Mouse (Mus musculus) forebrain, embryonic 14.5 days (tissue): Measurements from ENCODE around the gene Etnk1. TPM values are rescaled to one million over a fixed set of nuclear protein-coding genes. Genes with fewer than 3 reads are reported as not detected.

Source experiments
- ATAC-seq: fragments of 200-750 bp; cut with Nextera tagmentation; 2 replicates; pipeline ENCODE4 v1.8.0; 2017; ENCODE audit warnings: mild to moderate bottlenecking, moderate library complexity
- DNase-seq: peaks from one replicate; pipeline ENCODE4 v3.0.0-alpha.2; 2015; ENCODE audit warnings: low spot score
- H3K27ac ChIP-seq: fragments of 300-500 bp; sonication (generic); 2 replicates; pipeline ENCODE4 v1.5.1; 2014; ENCODE audit warnings: low read depth, mild to moderate bottlenecking, control low read depth, low read length, moderate library complexity
- H3K27me3 ChIP-seq: fragments of 300-500 bp; sonication (generic); replicated peaks from 2 replicates; pipeline ENCODE4 v1.6.1; 2014; ENCODE audit warnings: low read length, control low read depth, mixed read lengths; ENCODE audit not compliant: control insufficient read depth, insufficient read depth
- H3K36me3 ChIP-seq: fragments of 300-500 bp; sonication (generic); 2 replicates; pipeline ENCODE4 v1.6.1; 2014; ENCODE audit warnings: low read length, control low read depth; ENCODE audit not compliant: control insufficient read depth, insufficient read depth
- H3K4me1 ChIP-seq: fragments of 300-500 bp; sonication (generic); 2 replicates; pipeline ENCODE4 v1.6.1; 2014; ENCODE audit warnings: antibody characterized with exemption, low read length, control low read depth; ENCODE audit not compliant: control insufficient read depth, insufficient read depth
- H3K4me2 ChIP-seq: fragments of 300-500 bp; sonication (generic); 2 replicates; pipeline ENCODE4 v1.6.1; 2014; ENCODE audit warnings: mild to moderate bottlenecking, control low read depth, low read length
- H3K4me3 ChIP-seq: fragments of 300-500 bp; sonication (generic); 2 replicates; pipeline ENCODE4 v1.5.1; 2014; ENCODE audit warnings: low read depth, low read length, control low read depth
- H3K9ac ChIP-seq: fragments of 300-500 bp; sonication (generic); 2 replicates; pipeline ENCODE4 v1.6.1; 2014; ENCODE audit warnings: mild to moderate bottlenecking, low read length, control low read depth, moderate library complexity
- H3K9me3 ChIP-seq: fragments of 300-500 bp; sonication (generic); replicated peaks from 2 replicates; pipeline ENCODE4 v1.6.1; 2016; ENCODE audit warnings: low read length, control low read depth, mixed read lengths; ENCODE audit not compliant: control insufficient read depth
- WGBS: fragments of 180-500 bp; shearing (Covaris S2); extraction: QIAGEN DNeasy Blood & Tissue Kit; methylation state at CpG from one replicate; pipeline ENCODE4 v1.1.7; 2014; 5-methylcytosine and 5-hydroxymethylcytosine counted together
- polyA plus RNA-seq: library from polyadenylated mRNA; unstranded; fragments of >200 nt; fragmentation: Nextera tagmentation; extraction: Ambion mirVana; gene quantifications from 2 replicates; pipeline ENCODE4 v1.2.1, GENCODE M21; 2014

The Etnk1 gene
- polyA plus RNA-seq, 1 experiment from 2014 or later, result 23.5 TPM

DNA sequence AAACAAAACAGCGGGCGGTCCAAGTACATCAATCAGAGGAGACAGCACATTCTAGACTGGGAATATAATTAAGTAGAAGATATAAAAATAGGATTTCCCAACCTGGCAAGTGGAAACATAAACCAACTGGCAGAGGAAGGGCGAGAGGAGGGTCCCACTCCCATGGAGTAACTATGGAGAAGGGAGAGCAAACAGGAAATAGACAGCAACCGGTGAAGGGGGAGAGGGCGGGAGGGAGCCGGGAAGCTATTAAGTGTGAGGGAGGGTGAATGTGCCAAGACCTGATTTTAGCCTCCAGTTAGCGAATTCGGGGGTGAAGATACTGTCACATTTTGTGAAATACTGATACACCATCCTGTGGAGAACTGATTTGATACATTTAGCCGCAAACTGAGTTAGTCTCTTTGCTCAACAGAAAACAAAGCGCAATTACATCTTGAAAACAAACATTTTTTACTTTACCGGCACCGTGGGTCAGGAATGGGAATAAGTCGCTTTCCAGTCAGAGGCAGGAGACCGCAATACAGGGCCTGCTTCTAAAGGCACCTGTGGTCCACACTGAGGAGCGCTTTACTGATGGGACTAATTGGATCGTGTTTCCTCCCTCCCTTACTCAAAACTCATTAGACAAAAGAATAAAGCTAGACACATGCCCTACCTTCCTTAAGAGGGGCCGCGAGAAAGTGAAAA lies 93.0 kb downstream of the Etnk1 start:
- DNase-seq (peak; percentile 54), ATAC-seq (peak; percentile 54)
- peak overlapping the region; percentile 52 for H3K4me2 ChIP-seq
- H3K4me1 ChIP-seq, result peaks cover 24% of the 10 kb centered on the region
- no peaks in the 10 kb centered on the region for H3K36me3 ChIP-seq
- H3K27me3 ChIP-seq, result peaks cover 8% of the 10 kb centered on the region
- WGBS, result 14% methylated on average over 18 of the region's 18 CpGs
- no peaks in the 10 kb centered on the region for H3K9me3 ChIP-seq
- H3K4me3 ChIP-seq, result peak overlapping the region; percentile 15; the same call in 1 of the 2 replicates
- peak overlapping the region; percentile 37; the same call in 1 of the 2 replicates for H3K9ac ChIP-seq
- no peak overlapping the region for H3K27ac ChIP-seq

DNA sequence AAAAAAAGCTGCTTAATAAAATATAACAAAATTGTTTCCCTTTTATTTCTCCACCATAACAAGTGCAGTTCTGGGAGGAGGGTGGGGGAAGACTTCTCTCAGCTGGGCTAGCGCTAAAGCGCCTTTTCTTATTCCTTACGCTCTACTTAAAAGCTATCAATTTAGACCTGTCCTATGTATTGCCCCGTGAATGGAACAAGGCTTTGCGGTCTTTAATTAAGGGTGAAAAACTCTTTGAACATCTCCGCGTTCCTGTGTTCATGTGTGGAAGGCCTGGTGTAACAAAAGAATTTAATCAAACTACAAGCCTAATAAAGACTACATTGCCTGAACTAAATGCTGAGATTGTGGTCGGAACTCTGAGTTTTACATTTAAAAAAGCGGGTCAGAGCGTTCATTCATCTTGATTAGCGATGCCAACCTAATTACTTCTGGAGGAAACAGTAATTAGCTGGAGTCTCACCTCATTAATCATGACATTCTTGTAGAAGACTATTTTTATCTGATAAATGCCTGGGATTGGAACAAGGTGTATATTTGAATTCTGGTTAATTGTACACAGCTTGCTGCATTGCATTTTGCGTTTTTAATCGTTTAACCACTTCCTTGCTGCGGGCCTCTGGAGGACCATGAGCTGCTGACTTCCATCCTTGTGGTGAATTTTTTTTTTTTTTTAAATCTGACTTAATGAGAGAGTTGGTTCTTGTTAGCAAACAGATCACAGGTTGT lies 93.7 kb downstream of the Etnk1 start:
- DNase-seq (peak; percentile 85), ATAC-seq (peak; percentile 60)
- H3K9ac ChIP-seq, result no peak overlapping the region; the same call in 1 of the 2 replicates
- no peaks in the 10 kb centered on the region for H3K9me3 ChIP-seq
- peaks cover 8% of the 10 kb centered on the region for H3K27me3 ChIP-seq
- peak overlapping the region; percentile 15; the same call in 1 of the 2 replicates for H3K4me3 ChIP-seq
- peaks cover 24% of the 10 kb centered on the region for H3K4me1 ChIP-seq
- H3K4me2 ChIP-seq, result peak overlapping the region; percentile 52
- 8% methylated on average over 14 of the region's 14 CpGs for WGBS
- H3K27ac ChIP-seq, result 0 out of 2 replicates have a peak overlapping the region, but pooled peaks have one; percentile 15
- H3K36me3 ChIP-seq, result no peaks in the 10 kb centered on the region

- WGBS, result 10% methylated on average over 8 of the region's 8 CpGs
Measured at GRCm38 (mm10) chr6:143261289-143261665, 94.3 kb downstream of the Etnk1 start.

DNA sequence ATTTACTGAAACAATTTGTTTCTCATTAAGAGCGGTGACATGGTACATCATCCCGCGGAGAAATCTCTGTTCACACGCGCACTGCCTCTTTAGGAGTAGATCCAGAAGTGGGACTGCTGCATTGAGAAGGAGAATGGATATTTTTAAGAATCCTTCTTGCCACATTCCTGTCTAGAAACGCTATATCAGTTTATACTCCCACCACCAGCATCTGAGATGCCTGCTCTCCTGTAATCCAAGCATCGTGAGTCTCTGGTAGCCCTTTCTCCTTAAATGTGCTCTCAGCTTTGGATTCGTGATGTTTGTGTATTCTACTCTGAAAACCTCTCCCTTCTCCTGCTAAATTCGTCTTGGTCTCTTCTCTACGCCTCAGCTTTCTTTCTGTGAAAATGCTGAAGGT lies 98.5 kb downstream of the Etnk1 start:
- Histone ChIP-seq H3K27me3 (peaks cover 8% of the 10 kb centered on the region), H3K9ac (no peak overlapping the region), H3K4me3 (no peak overlapping the region), H3K9me3 (no peaks in the 10 kb centered on the region), H3K36me3 (no peaks in the 10 kb centered on the region), H3K4me1 (peaks cover 8% of the 10 kb centered on the region; the same call in 1 of the 2 replicates), H3K4me2 (no peak overlapping the region), H3K27ac (no peak overlapping the region)
- DNase-seq (no peak), ATAC-seq (no peak)
- WGBS, result 94% methylated on average over 10 of the region's 10 CpGs

More at GRCm38 (mm10) chr6:143261289-143261665, 94.3 kb downstream of the Etnk1 start:
- ATAC-seq (peak; percentile 54), DNase-seq (peak; percentile 63)
- 0 out of 2 replicates have a peak overlapping the region, but pooled peaks have one; percentile 15 for H3K27ac ChIP-seq
- H3K36me3 ChIP-seq, result no peaks in the 10 kb centered on the region
- peaks cover 24% of the 10 kb centered on the region for H3K4me1 ChIP-seq
- no peak overlapping the region for H3K9ac ChIP-seq
- peak overlapping the region; percentile 52 for H3K4me2 ChIP-seq
- no peak overlapping the region for H3K4me3 ChIP-seq
- peaks cover 8% of the 10 kb centered on the region for H3K27me3 ChIP-seq
- H3K9me3 ChIP-seq, result no peaks in the 10 kb centered on the region

GRCm38 (mm10) chr6:143279222-143279621 lies 112.2 kb downstream of the Etnk1 start:
- H3K27ac ChIP-seq, result no peak overlapping the region
- no peaks in the 10 kb centered on the region for H3K9me3 ChIP-seq
- ATAC-seq (no peak), DNase-seq (no peak)
- no peaks in the 10 kb centered on the region for H3K36me3 ChIP-seq
- no peaks in the 10 kb centered on the region for H3K27me3 ChIP-seq
- no peak overlapping the region for H3K4me2 ChIP-seq
- H3K4me3 ChIP-seq, result no peak overlapping the region
- no peak overlapping the region for H3K9ac ChIP-seq
- 52% methylated on average over 3 of the region's 3 CpGs for WGBS
- H3K4me1 ChIP-seq, result no peaks in the 10 kb centered on the region

Other genes starting within 250 kb of the Etnk1 start
- gene St8sia1, start 202.8 kb upstream of the Etnk1 start, polyA plus RNA-seq, result 4.1 and 4.7 TPM in 2 replicates
- gene C2cd5, start 67.1 kb upstream of the Etnk1 start, polyA plus RNA-seq, result 23.3 and 30.1 TPM in 2 replicates